Mouse (Mus musculus): ENCODE measurements around the gene Commd9.

DNA sequence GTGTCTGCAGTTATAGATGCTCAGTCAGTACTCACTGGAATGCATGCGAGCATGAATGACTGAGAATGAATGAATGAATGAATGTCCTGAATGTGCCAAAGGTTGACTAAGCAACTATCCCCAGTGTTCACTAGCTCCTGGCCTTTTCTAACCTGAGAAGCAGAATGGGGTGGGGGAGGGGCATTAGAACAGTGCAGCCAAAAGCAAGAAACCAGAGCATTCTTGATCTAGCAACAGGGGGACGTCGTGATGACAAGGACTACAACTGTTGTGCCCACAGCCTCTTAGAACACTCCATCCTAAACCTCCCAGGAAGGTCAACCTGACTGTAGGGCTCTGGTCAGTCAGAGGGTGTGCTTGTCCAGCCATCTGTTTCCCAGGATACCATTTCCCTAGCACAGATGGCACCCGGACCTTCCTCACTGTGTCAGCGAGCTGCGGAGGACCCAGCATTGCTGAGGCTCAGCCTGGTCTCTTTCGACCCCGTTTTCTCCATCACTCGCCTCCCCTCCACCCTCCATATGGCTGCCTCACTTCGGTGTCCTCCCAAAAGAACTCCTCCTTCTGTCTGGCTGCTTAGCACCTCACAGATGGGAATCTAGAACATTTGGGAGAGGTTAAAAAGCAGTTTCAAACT is 21.5 kb downstream of the Commd9 start:
- no peak for TF ChIP-seq POLR2A (IDR thresholded peaks at IDR 0.05; ENCODE audit: control insufficient read depth, low read depth, low read length)
- TF ChIP-seq CTCF (IDR thresholded peaks at IDR 0.05; ENCODE audit: control insufficient read depth, insufficient read depth, insufficient replicate concordance, low read depth, low read length): no peak
